In the genomic region with DNA sequence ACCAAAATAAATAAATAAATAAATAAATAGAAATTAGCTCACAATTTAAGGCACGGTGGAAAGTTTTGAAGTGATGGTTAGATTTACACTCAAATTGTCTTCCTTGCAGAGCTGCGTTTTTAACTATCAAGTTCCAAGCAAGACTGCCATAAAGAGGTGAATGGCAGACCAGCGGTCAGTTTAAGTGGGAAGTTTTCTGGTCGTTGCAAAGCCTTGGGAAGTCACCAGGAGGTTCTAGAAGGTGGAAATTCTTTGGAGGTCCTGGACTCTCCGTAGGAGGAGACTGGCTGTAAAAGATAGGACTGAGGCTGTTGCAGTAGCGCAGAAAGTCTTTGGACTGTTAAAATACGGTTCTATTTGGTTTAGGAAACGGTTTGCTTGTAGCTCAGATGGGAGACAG, we compare ENCODE assay signal across 8 mouse cellular contexts. TPM values are rescaled to one million over a fixed set of nuclear protein-coding genes. Genes with fewer than 3 reads are reported as not detected.
A peak's percentile ranks its signal among the peaks of the same experiment; 100 is the strongest.
DNase-seq lines count a peak whose midpoint lies in the region; ATAC-seq and TF ChIP-seq lines count a peak whose summit lies in the region.

No protein-coding gene starts in this region.

- H3K27ac ChIP-seq in heart, embryonic 14.5 days (replicated peaks in 1 of 2; ENCODE audit: control insufficient read depth in 1 of 2, insufficient read depth in 1 of 2, low read depth in 2 of 2, low read length in 2 of 2) = peak overlapping the region; percentile 90 to 97
- peak overlapping the region; percentile 75 for H3K27ac ChIP-seq in MEL (ENCODE audit: control insufficient read depth, low read depth, low read length)
- peak overlapping the region; percentile 95 for H3K27ac ChIP-seq in hindbrain, embryonic 10.5 days

- no peaks in the 10 kb centered on the region for H3K27me3 ChIP-seq in heart, embryonic 14.5 days (ENCODE audit: control insufficient read depth, insufficient read depth, low read length)
- H3K27me3 ChIP-seq in MEL (ENCODE audit: control insufficient read depth in 1 of 2, insufficient read depth in 2 of 2, low read length in 2 of 2) = no peaks in the 10 kb centered on the region
- no peaks in the 10 kb centered on the region for H3K27me3 ChIP-seq in hindbrain, embryonic 10.5 days (ENCODE audit: insufficient read depth, poor library complexity, severe bottlenecking)

- peak overlapping the region; percentile 83 to 95 for H3K4me3 ChIP-seq in heart, embryonic 14.5 days (ENCODE audit: control insufficient read depth in 1 of 2, insufficient read depth in 1 of 2, low read depth in 1 of 2, low read length in 2 of 2)
- H3K4me3 ChIP-seq in MEL (ENCODE audit: control insufficient read depth in 1 of 2, insufficient read depth in 1 of 2, low read depth in 2 of 2, low read length in 2 of 2) = peak overlapping the region; percentile 46 to 75
- H3K4me3 ChIP-seq in hindbrain, embryonic 10.5 days = peak overlapping the region; percentile 83

- peak; percentile 16; the same call in 1 of the 2 replicates for ATAC-seq in heart, embryonic 14.5 days (ENCODE audit: insufficient number of reproducible peaks, insufficient read depth, low FRiP score, low read depth)
- peak; percentile 36 for ATAC-seq in megakaryocyte progenitor cell, adult 5-6 weeks (replicated peaks; ENCODE audit: poor library complexity)

- TF ChIP-seq CTCF in MEL (IDR thresholded peaks at IDR 0.05 in 2 of 3, conservative IDR thresholded peaks at IDR 0.05 in 1 of 3; ENCODE audit: control insufficient read depth in 1 of 3, insufficient read depth in 1 of 3, low read depth in 2 of 3, low read length in 3 of 3, poor library complexity in 1 of 3, severe bottlenecking in 1 of 3) = no peak

- H3K79me2 ChIP-seq in MEL (ENCODE audit: control insufficient read depth, insufficient read depth, low read length, poor library complexity) = peaks cover 3% of the 10 kb centered on the region; the same call in 1 of the 2 replicates

- peaks cover 0 to 11% of the 10 kb centered on the region in 2 experiments; a peak in 2 of 4 replicates for H3K4me1 ChIP-seq in heart, embryonic 14.5 days (ENCODE audit: control insufficient read depth in 2 of 2, insufficient read depth in 2 of 2, low read length in 2 of 2)
- H3K4me1 ChIP-seq in MEL (ENCODE audit: control insufficient read depth in 1 of 2, insufficient read depth in 2 of 2, low read length in 2 of 2) = peaks cover 0 to 6% of the 10 kb centered on the region in 2 experiments; a peak in 2 of 4 replicates
- H3K4me1 ChIP-seq in hindbrain, embryonic 10.5 days (replicated peaks) = peaks cover 28% of the 10 kb centered on the region

- no peak for DNase-seq in heart, postnatal 36 days
- DNase-seq in MEL (ENCODE audit: low read depth, low spot score) = no peak
- DNase-seq in hindbrain, embryonic 10.5 days (ENCODE audit: low spot score) = no peak
- no peak for DNase-seq in ovary, postnatal 36 days (ENCODE audit: low spot score)
- no peak for DNase-seq in frontal cortex, postnatal 25 days (ENCODE audit: low spot score in 2 of 2)
- DNase-seq in layer of hippocampus, postnatal 36 days = no peak

- 6% methylated on average over 8 of the region's 8 CpGs for WGBS in heart, embryonic 14.5 days
- 11% methylated on average over 8 of the region's 8 CpGs for WGBS in hindbrain, embryonic 10.5 days

- no peak for TF ChIP-seq EP300 in MEL (IDR thresholded peaks at IDR 0.05; ENCODE audit: low read depth in 1 of 2, low read length in 2 of 2)

- no peak for TF ChIP-seq RAD21 in MEL (IDR thresholded peaks at IDR 0.05; ENCODE audit: low read depth, low read length)

- TF ChIP-seq POLR2A in MEL (IDR thresholded peaks at IDR 0.05; ENCODE audit: control insufficient read depth in 1 of 2, insufficient read depth in 1 of 2, low read depth in 1 of 2, low read length in 2 of 2, poor library complexity in 1 of 2) = no peak

- H3K36me3 ChIP-seq in heart, embryonic 14.5 days (ENCODE audit: control insufficient read depth, insufficient read depth, low read length) = peaks cover 36% of the 10 kb centered on the region
- H3K36me3 ChIP-seq in MEL (ENCODE audit: control insufficient read depth in 1 of 2, insufficient read depth in 2 of 2, low read length in 2 of 2) = peaks cover 0 to 6% of the 10 kb centered on the region in 2 experiments; a peak in 2 of 4 replicates
- peaks cover 42% of the 10 kb centered on the region for H3K36me3 ChIP-seq in hindbrain, embryonic 10.5 days

- no peaks in the 10 kb centered on the region for H3K9me3 ChIP-seq in heart, embryonic 14.5 days (ENCODE audit: control insufficient read depth, low read length)
- no peaks in the 10 kb centered on the region for H3K9me3 ChIP-seq in MEL (replicated peaks; ENCODE audit: insufficient read depth, low read length)
- H3K9me3 ChIP-seq in hindbrain, embryonic 10.5 days = peaks cover 19% of the 10 kb centered on the region

- intact Hi-C loops in heart, postnatal 36 days (cut with DNase I) = loop anchor here (5.0 kb wide), 1 partner anchor 178 kb away; a partner anchor contains a TSS

- peak overlapping the region; percentile 75 for H3K9ac ChIP-seq in heart, embryonic 14.5 days (ENCODE audit: low read length)
- H3K9ac ChIP-seq in MEL (ENCODE audit: control insufficient read depth, low read depth, low read length, poor library complexity, severe bottlenecking) = peak overlapping the region; percentile 81

- peak overlapping the region; percentile 64 for H3K4me2 ChIP-seq in heart, embryonic 14.5 days (ENCODE audit: low read length)

TF ChIP-seq in MEL, 35 proteins besides CTCF, POLR2A, EP300 and RAD21 (continues in another document):
- TF ChIP-seq CHD2 (IDR thresholded peaks at IDR 0.05; ENCODE audit: low read length) = no peak
- no peak for TF ChIP-seq SMC3 (IDR thresholded peaks at IDR 0.05; ENCODE audit: low read depth, low read length)
- no peak for TF ChIP-seq SIN3A (IDR thresholded peaks at IDR 0.05; ENCODE audit: low read length)
- TF ChIP-seq MAFK (IDR thresholded peaks at IDR 0.05; ENCODE audit: borderline replicate concordance, low read depth, low read length) = no peak
- no peak for TF ChIP-seq POLR2AphosphoS5 (IDR thresholded peaks at IDR 0.05; ENCODE audit: borderline replicate concordance, low read depth, low read length)
- TF ChIP-seq JUND (IDR thresholded peaks at IDR 0.05; ENCODE audit: low read depth, low read length) = no peak

RNA-seq across cellular contexts. Expression of a gene that starts 0.5 kb away (rescaled TPM):
- 36.0 and 38.0 TPM in 2 replicates for polyA plus RNA-seq in heart, embryonic 14.5 days (2014; fragmentation: Nextera tagmentation; extraction: Ambion mirVana)
- 10 to 100 TPM; 22.9 to 23.2 TPM for total RNA-seq in heart, postnatal 36 days (2021)
- 15.2 and 18.0 TPM in 2 replicates for total RNA-seq in MEL (2012; rRNA removed)
- 10 to 100 TPM in 1 of 2 experiments, not detected in 1; 47.6 TPM for polyA plus RNA-seq in MEL (2012; ENCODE audit: insufficient read depth in 1 of 2, insufficient read length in 2 of 2, low read depth in 1 of 2, low replicate concordance in 2 of 2, missing spikeins in 1 of 2)
- polyA plus RNA-seq in hindbrain, embryonic 10.5 days (2016; fragmentation: Nextera tagmentation; extraction: Ambion mirVana) = 63.4 and 73.9 TPM in 2 replicates
- total RNA-seq in megakaryocyte progenitor cell, adult 5-6 weeks (2015) = 13.6 and 20.5 TPM in 2 replicates
- total RNA-seq in megakaryocyte progenitor cell, adult 5-6 weeks (2017) = 20.1 and 23.0 TPM in 2 replicates
- 10 to 100 TPM; 78.4 to 86.6 TPM for total RNA-seq in layer of hippocampus, postnatal 36 days (2021)

RNA-seq across cellular contexts. Expression of a gene that starts 6.8 kb away (rescaled TPM):
- polyA plus RNA-seq in heart, embryonic 14.5 days (2014; fragmentation: Nextera tagmentation; extraction: Ambion mirVana) = 11.5 and 17.4 TPM in 2 replicates
- total RNA-seq in heart, postnatal 36 days (2021) = 10 to 100 TPM; 30.3 to 31.3 TPM
- 5.0 and 5.2 TPM in 2 replicates for total RNA-seq in MEL (2012; rRNA removed)
- polyA plus RNA-seq in MEL (2012; ENCODE audit: insufficient read depth in 1 of 2, insufficient read length in 2 of 2, low read depth in 1 of 2, low replicate concordance in 2 of 2, missing spikeins in 1 of 2) = 10 to 100 TPM in 1 of 2 experiments, not detected in 1; 12.0 TPM
- polyA plus RNA-seq in hindbrain, embryonic 10.5 days (2016; fragmentation: Nextera tagmentation; extraction: Ambion mirVana) = 74.1 and 98.1 TPM in 2 replicates
- total RNA-seq in megakaryocyte progenitor cell, adult 5-6 weeks (2015) = 9.3 and 12.3 TPM in 2 replicates
- total RNA-seq in megakaryocyte progenitor cell, adult 5-6 weeks (2017) = 4.6 and 7.0 TPM in 2 replicates
- 10 to 100 TPM; 28.1 to 31.7 TPM for total RNA-seq in layer of hippocampus, postnatal 36 days (2021)

RNA-seq across cellular contexts. Expression of a gene that starts 15.4 kb away (rescaled TPM):
- polyA plus RNA-seq in heart, embryonic 14.5 days (2014; fragmentation: Nextera tagmentation; extraction: Ambion mirVana) = 11.1 and 15.8 TPM in 2 replicates
- 10 to 100 TPM in 1 of 2 experiments, 1 to 10 TPM in 1; 8.1 to 14.3 TPM for total RNA-seq in heart, postnatal 36 days (2021)
- 7.6 and 8.6 TPM in 2 replicates for total RNA-seq in MEL (2012; rRNA removed)
- polyA plus RNA-seq in MEL (2012; ENCODE audit: insufficient read depth in 1 of 2, insufficient read length in 2 of 2, low read depth in 1 of 2, low replicate concordance in 2 of 2, missing spikeins in 1 of 2) = 10 to 100 TPM in 1 of 2 experiments, not detected in 1; 16.5 TPM
- 22.4 and 23.1 TPM in 2 replicates for polyA plus RNA-seq in hindbrain, embryonic 10.5 days (2016; fragmentation: Nextera tagmentation; extraction: Ambion mirVana)
- 13.8 and 16.8 TPM in 2 replicates for total RNA-seq in megakaryocyte progenitor cell, adult 5-6 weeks (2015)
- total RNA-seq in megakaryocyte progenitor cell, adult 5-6 weeks (2017) = 14.0 and 17.7 TPM in 2 replicates
- total RNA-seq in layer of hippocampus, postnatal 36 days (2021) = 10 to 100 TPM; 75.3 to 87.4 TPM

RNA-seq across cellular contexts. Expression of a gene that starts 29.1 kb away (rescaled TPM):
- polyA plus RNA-seq in heart, embryonic 14.5 days (2014; fragmentation: Nextera tagmentation; extraction: Ambion mirVana) = not detected in 2 replicates
- total RNA-seq in heart, postnatal 36 days (2021) = not detected
- 0.12 TPM in 1 of 2 replicates, not detected in the other for total RNA-seq in MEL (2012; rRNA removed)
- polyA plus RNA-seq in MEL (2012; ENCODE audit: insufficient read depth in 1 of 2, insufficient read length in 2 of 2, low read depth in 1 of 2, low replicate concordance in 2 of 2, missing spikeins in 1 of 2) = under 1 TPM in 1 of 2 experiments, not detected in 1; 0.06 TPM
- not detected in 2 replicates for polyA plus RNA-seq in hindbrain, embryonic 10.5 days (2016; fragmentation: Nextera tagmentation; extraction: Ambion mirVana)
- 0.17 TPM in 1 of 2 replicates, not detected in the other for total RNA-seq in megakaryocyte progenitor cell, adult 5-6 weeks (2015)
- total RNA-seq in megakaryocyte progenitor cell, adult 5-6 weeks (2017) = 0.21 TPM in 1 of 2 replicates, not detected in the other
- under 1 TPM; 0.45 to 0.58 TPM for total RNA-seq in layer of hippocampus, postnatal 36 days (2021)

RNA-seq across cellular contexts. Expression of a gene that starts 32.3 kb away (rescaled TPM):
- polyA plus RNA-seq in heart, embryonic 14.5 days (2014; fragmentation: Nextera tagmentation; extraction: Ambion mirVana) = 5.0 and 5.4 TPM in 2 replicates
- 1 to 10 TPM; 3.2 to 4.1 TPM for total RNA-seq in heart, postnatal 36 days (2021)
- total RNA-seq in MEL (2012; rRNA removed) = 0.20 and 0.35 TPM in 2 replicates
- 1 to 10 TPM in 1 of 2 experiments, not detected in 1; 1.4 TPM for polyA plus RNA-seq in MEL (2012; ENCODE audit: insufficient read depth in 1 of 2, insufficient read length in 2 of 2, low read depth in 1 of 2, low replicate concordance in 2 of 2, missing spikeins in 1 of 2)
- polyA plus RNA-seq in hindbrain, embryonic 10.5 days (2016; fragmentation: Nextera tagmentation; extraction: Ambion mirVana) = 4.4 TPM in 2 replicates
- 0.83 and 2.5 TPM in 2 replicates for total RNA-seq in megakaryocyte progenitor cell, adult 5-6 weeks (2015)
- total RNA-seq in megakaryocyte progenitor cell, adult 5-6 weeks (2017) = 0.79 and 3.8 TPM in 2 replicates
- total RNA-seq in layer of hippocampus, postnatal 36 days (2021) = 1 to 10 TPM in 1 of 2 experiments, under 1 TPM in 1; 0.94 to 1.4 TPM
